Mouse (Mus musculus) stomach, adult 2 months (tissue): ENCODE data around the gene Atmin. TPM values are rescaled to one million over a fixed set of nuclear protein-coding genes. Genes with fewer than 3 reads are reported as not detected.

ENCODE experiments used
- polyA plus RNA-seq: library from polyadenylated mRNA; depleted of rRNA; stranded (reverse); fragments of >200 nt; gene quantifications from 2 replicates; pipeline ENCODE4 v1.2.3, GENCODE M21; 2012; rRNA removed

Atmin gene
- polyA plus RNA-seq = 4.3 and 4.7 TPM in 2 replicates

DNA sequence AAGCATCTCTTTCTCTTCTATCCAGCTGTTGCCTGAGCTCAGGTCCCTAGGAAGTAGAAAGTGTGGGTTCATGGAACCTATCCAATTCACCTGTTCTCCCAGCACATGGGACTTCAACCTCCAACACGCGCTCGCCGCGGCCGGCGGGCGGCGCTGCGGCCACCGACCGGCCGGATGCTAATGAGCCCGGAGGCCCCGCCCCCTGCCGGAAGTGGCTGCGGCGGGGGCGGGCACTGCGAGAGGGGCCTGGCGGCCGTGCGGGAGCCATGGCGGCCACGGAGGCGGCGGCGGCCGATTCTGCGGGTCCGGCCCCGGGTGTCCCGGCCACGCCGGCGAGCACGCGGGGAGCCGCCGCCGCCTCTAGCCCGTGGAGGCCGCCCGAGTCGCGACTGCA, at the start of gene Atmin:
Atmin (plus strand) TSS at position 233 of the 394 bp plus-strand sequence.

DNA sequence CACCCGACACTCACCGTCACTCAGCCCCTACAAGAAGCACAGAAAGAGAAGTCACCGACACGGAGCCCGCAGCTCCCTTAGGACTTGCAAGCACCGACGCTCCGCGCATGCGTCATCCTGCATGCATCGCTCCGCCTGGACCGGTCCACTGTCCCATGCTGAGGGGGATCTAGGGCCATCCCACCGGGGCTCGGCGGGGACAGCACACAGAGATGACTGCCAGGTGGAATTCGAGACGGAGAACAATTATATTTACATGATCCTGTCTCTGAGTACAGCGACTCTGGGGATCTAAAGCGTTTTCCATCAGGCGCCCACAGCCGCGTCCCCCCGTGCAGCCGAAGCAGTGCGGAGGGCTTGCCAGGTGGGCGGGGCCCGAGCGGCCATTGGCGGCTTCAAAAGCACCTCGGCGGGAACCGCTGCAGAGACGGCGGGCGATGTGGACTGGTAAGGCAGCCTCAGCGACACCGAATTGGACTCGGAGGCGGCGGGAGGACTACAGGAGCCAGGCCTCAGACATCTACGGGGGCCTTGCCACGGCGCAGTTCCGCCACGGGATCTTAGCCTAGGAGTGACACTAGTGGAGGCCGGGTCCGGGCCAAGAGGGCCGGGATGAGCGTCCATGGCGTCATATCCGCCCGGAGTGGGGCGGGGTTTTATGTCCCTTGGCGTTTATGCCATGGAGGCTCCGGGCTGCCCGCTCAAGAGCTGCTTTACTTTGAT, 21.7 kb upstream of the Atmin start, which contains the start of the genes Cmc2 and Cenpn:
Cmc2 (minus strand) TSS at position 119 of the 723 bp plus-strand sequence.
Cenpn (plus strand) TSS at position 394 of the 723 bp plus-strand sequence.

GRCm38 (mm10) chr8:116978631-116979256, 35.6 kb downstream of the Atmin start, which contains the start of gene 1700030J22Rik:
1700030J22Rik (minus strand) TSS chr8:116978959.

DNA sequence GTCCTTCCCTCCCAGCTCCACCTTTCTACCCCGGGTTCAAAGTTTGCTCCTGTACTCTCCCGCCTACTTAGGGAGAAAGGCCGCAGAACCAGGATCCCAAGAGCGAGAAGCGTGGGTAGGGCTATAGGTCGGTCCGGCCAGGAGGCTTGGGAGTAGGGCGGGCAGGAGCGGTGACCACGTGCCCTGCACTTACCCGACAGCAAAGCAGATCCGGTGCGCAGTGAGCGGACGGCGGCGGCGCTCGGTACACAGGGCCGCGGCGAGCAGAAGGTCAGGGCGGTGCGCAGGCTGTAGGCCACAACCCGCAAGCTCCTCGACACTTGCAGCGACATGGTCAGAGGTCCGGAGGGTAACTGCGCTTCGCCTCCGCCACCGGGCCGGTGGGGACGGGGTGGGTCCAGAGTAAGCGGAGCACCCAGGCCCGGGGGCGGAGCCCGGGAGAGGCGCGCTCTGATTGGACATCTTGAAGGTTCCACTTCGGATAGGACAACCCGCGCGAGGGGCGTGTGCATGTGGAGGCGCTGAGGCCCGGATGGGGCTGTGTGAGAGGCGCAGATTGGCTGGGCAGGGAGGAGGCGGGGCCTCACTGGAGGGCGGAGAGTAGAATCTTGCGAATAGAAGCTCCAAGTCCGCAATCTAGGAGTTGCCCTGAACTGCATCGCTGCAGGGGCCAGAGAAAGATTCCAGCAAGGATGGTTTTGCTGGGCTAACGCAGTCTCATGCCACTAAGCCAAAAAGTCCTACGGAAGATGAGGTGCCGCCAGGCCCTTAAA, 50.1 kb downstream of the Atmin start, which contains the start of gene Gcsh:
Gcsh (minus strand) TSS at position 443 of the 773 bp plus-strand sequence.

Other genes starting within 250 kb of the Atmin start
- 0.18 and 0.37 TPM in 2 replicates for gene Cdyl2, start 210.4 kb upstream of the Atmin start, polyA plus RNA-seq
- 1.8 and 2.4 TPM in 2 replicates for gene Cmc2, start 21.9 kb upstream of the Atmin start, polyA plus RNA-seq
- gene Cenpn, start 21.7 kb upstream of the Atmin start, polyA plus RNA-seq = 0.97 and 1.2 TPM in 2 replicates
- gene 1700030J22Rik, start 35.6 kb downstream of the Atmin start, polyA plus RNA-seq = 0.08 TPM in 1 of 2 replicates, not detected in the other
- 6.5 and 8.3 TPM in 2 replicates for gene Gcsh, start 50.1 kb downstream of the Atmin start, polyA plus RNA-seq
- 0.02 TPM in 1 of 2 replicates, not detected in the other for gene Pkd1l2, start 139.1 kb downstream of the Atmin start, polyA plus RNA-seq
- gene Bco1, start 152.5 kb downstream of the Atmin start, polyA plus RNA-seq = 0.22 and 0.24 TPM in 2 replicates
- gene Gan, start 214.7 kb downstream of the Atmin start, polyA plus RNA-seq = 1.9 and 2.9 TPM in 2 replicates